Mouse (Mus musculus): ENCODE data around the gene Zfp553. TPM values are rescaled to one million over a fixed set of nuclear protein-coding genes. Genes with fewer than 3 reads are reported as not detected.

The Zfp553 gene
- polyA plus RNA-seq, 1 experiment from 2014 or later: 14.0 TPM

GRCm38 (mm10) chr7:127208553-127209438, 24.1 kb upstream of the Zfp553 start, which contains the start of gene Mylpf:
Gene Mylpf, plus strand, starts transcription at chr7:127208890.
- WGBS: under 1% methylated on average over 28 of the region's 44 CpGs
- no peaks in the 10 kb centered on the region for H3K27me3 ChIP-seq (replicated peaks; ENCODE audit: control insufficient read depth, insufficient read depth, low read length)
- DNase-seq (ENCODE audit: low spot score): peak; percentile 99

DNA sequence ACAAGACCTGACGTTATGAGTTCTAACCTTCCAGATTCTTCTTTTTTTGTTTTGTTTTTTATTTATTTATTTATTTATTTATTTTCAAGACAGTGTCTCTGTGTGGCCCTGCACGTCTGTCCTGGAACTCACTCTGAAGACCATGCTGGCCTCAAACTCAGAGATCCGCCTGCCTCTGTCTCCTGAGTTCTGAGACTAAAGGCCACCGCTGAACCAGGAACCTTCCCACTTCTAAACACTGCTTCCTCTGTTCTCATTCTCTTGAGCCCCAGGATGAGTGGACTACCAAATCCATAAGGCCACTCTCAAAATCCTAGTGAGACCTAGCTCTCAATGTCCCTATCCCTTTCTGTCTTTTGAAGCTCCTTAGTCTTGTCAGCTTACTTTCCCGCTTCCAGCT, 23.0 kb upstream of the Zfp553 start:
- H3K4me2 ChIP-seq (ENCODE audit: low read depth, low read length): peak overlapping the region; percentile 62
- peak overlapping the region; percentile 53; the same call in 1 of the 2 replicates for H3K9ac ChIP-seq (ENCODE audit: low read depth, low read length)
- H3K27me3 ChIP-seq (replicated peaks; ENCODE audit: control insufficient read depth, insufficient read depth, low read length): no peaks in the 10 kb centered on the region
- ATAC-seq (ENCODE audit: low read depth): no peak
- peak overlapping the region; percentile 90 for H3K4me3 ChIP-seq (ENCODE audit: low read depth, low read length)
- H3K4me1 ChIP-seq (ENCODE audit: control insufficient read depth, insufficient read depth, low read length): peaks cover 17% of the 10 kb centered on the region
- H3K36me3 ChIP-seq (ENCODE audit: control insufficient read depth, insufficient read depth, low read length): no peaks in the 10 kb centered on the region
- H3K9me3 ChIP-seq (ENCODE audit: control insufficient read depth, low read length): no peaks in the 10 kb centered on the region
- DNase-seq (ENCODE audit: low spot score): no peak
- 81% methylated on average over 5 of the region's 5 CpGs for WGBS
- peak overlapping the region; percentile 86 for H3K27ac ChIP-seq (replicated peaks; ENCODE audit: low read depth, low read length)

More at GRCm38 (mm10) chr7:127208553-127209438, 24.1 kb upstream of the Zfp553 start, which contains the start of gene Mylpf:
- Histone ChIP-seq H3K4me2 (ENCODE audit: low read depth, low read length) (peak within 1 kb of the TSS; percentile 85), H3K9ac (ENCODE audit: low read depth, low read length) (peak within 1 kb of the TSS; percentile 96), H3K4me1 (ENCODE audit: control insufficient read depth, insufficient read depth, low read length) (peaks cover 17% of the 10 kb centered on the region), H3K4me3 (ENCODE audit: low read depth, low read length) (peak within 1 kb of the TSS; percentile 90), H3K27ac (replicated peaks; ENCODE audit: low read depth, low read length) (peak within 1 kb of the TSS; percentile 86), H3K36me3 (ENCODE audit: control insufficient read depth, insufficient read depth, low read length) (peaks cover 3% of the 10 kb centered on the region; the same call in 1 of the 2 replicates), H3K9me3 (ENCODE audit: control insufficient read depth, low read length) (no peaks in the 10 kb centered on the region)
- peak; percentile 96 for ATAC-seq (ENCODE audit: low read depth)

DNA sequence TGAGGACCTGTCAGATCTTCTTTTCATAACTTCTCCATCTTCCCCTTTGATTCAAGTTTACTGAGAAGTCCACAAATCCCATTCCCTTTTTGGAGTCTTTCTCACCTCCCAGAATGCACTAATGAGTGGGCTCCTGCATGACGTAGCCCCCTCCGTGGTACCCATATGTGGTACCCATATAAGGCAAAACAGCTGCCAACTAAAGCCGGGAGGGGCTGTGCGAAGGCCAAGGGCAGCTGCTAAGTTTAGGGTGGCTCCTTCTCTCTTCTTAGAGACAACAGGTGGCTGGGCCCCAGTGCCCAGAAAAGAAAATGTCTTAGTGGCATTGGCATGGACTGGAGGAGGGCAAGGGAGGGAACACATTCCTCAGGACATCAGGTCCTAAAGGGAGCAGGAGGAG, 22.6 kb upstream of the Zfp553 start:
- H3K4me3 ChIP-seq (ENCODE audit: low read depth, low read length): no peak overlapping the region
- DNase-seq (ENCODE audit: low spot score): peak; percentile 72
- no peaks in the 10 kb centered on the region for H3K9me3 ChIP-seq (ENCODE audit: control insufficient read depth, low read length)
- 86% methylated on average over 4 of the region's 4 CpGs for WGBS
- H3K9ac ChIP-seq (ENCODE audit: low read depth, low read length): no peak overlapping the region
- peaks cover 17% of the 10 kb centered on the region for H3K4me1 ChIP-seq (ENCODE audit: control insufficient read depth, insufficient read depth, low read length)
- H3K27ac ChIP-seq (replicated peaks; ENCODE audit: low read depth, low read length): 0 out of 2 replicates have a peak overlapping the region, but pooled peaks have one; percentile 86
- no peaks in the 10 kb centered on the region for H3K27me3 ChIP-seq (replicated peaks; ENCODE audit: control insufficient read depth, insufficient read depth, low read length)
- no peak for ATAC-seq (ENCODE audit: low read depth)
- no peaks in the 10 kb centered on the region for H3K36me3 ChIP-seq (ENCODE audit: control insufficient read depth, insufficient read depth, low read length)
- H3K4me2 ChIP-seq (ENCODE audit: low read depth, low read length): no peak overlapping the region

DNA sequence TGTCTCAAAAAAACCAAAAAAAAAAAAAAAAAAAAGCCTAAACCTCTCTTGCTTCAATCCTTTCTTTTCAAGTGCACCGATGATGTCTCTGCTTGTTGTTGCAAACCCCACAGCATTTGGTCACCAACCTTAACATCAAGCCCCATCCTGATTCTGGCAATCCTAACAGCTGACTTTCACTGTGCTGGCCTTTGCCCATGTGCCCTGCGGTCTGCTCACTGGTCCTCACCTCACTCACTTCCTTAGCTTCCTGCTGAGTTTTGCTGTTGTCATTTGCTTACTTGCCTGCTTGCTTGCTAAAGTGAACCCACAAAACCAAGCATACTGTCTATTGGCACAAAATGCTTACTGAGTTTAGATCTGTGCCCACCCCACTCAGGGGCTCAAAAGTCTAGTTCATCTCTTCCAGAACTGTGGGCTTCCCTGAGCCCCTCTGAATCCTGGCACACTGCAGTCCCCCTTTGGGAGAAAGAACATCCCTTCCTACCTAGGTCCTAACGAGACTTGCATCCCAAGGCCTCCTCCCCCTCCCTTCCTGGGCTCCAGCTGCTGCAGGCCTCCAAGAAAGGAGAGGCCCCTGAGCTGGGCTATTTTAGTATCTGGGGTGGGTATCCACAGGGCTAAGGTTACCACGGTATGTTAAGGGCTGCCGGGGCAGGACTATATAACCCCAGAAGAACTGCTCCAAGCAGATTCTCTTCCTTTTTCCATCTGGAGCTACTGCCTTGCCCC, 21.7 kb upstream of the Zfp553 start:
- Histone ChIP-seq H3K36me3 (ENCODE audit: control insufficient read depth, insufficient read depth, low read length) (no peaks in the 10 kb centered on the region), H3K9me3 (ENCODE audit: control insufficient read depth, low read length) (no peaks in the 10 kb centered on the region), H3K9ac (ENCODE audit: low read depth, low read length) (no peak overlapping the region), H3K27ac (replicated peaks; ENCODE audit: low read depth, low read length) (no peak overlapping the region), H3K27me3 (replicated peaks; ENCODE audit: control insufficient read depth, insufficient read depth, low read length) (no peaks in the 10 kb centered on the region), H3K4me3 (ENCODE audit: low read depth, low read length) (no peak overlapping the region), H3K4me2 (ENCODE audit: low read depth, low read length) (no peak overlapping the region), H3K4me1 (ENCODE audit: control insufficient read depth, insufficient read depth, low read length) (peaks cover 14% of the 10 kb centered on the region)
- DNase-seq (ENCODE audit: low spot score): peak; percentile 54
- WGBS: 62% methylated on average over 5 of the region's 5 CpGs
- no peak for ATAC-seq (ENCODE audit: low read depth)

GRCm38 (mm10) chr7:127212432-127213250, 20.2 kb upstream of the Zfp553 start:
- Histone ChIP-seq H3K9me3 (ENCODE audit: control insufficient read depth, low read length) (no peaks in the 10 kb centered on the region), H3K9ac (ENCODE audit: low read depth, low read length) (peak overlapping the region; percentile 14; the same call in 1 of the 2 replicates), H3K4me3 (ENCODE audit: low read depth, low read length) (peak overlapping the region; percentile 11), H3K27ac (replicated peaks; ENCODE audit: low read depth, low read length) (0 out of 2 replicates have a peak overlapping the region, but pooled peaks have one; percentile 13), H3K4me1 (ENCODE audit: control insufficient read depth, insufficient read depth, low read length) (0 out of 2 replicates have a peak, but pooled peaks cover 4% of the 10 kb centered on the region), H3K4me2 (ENCODE audit: low read depth, low read length) (no peak overlapping the region), H3K36me3 (ENCODE audit: control insufficient read depth, insufficient read depth, low read length) (no peaks in the 10 kb centered on the region), H3K27me3 (replicated peaks; ENCODE audit: control insufficient read depth, insufficient read depth, low read length) (no peaks in the 10 kb centered on the region)
- ATAC-seq (ENCODE audit: low read depth) (no peak), DNase-seq (ENCODE audit: low spot score) (no peak)
- 81% methylated on average over 12 of the region's 12 CpGs for WGBS

GRCm38 (mm10) chr7:127213485-127213884, 19.4 kb upstream of the Zfp553 start:
- no peak for ATAC-seq (ENCODE audit: low read depth)
- WGBS: 48% methylated on average over 7 of the region's 7 CpGs
- H3K27me3 ChIP-seq (replicated peaks; ENCODE audit: control insufficient read depth, insufficient read depth, low read length): no peaks in the 10 kb centered on the region
- peak overlapping the region; percentile 11 for H3K4me3 ChIP-seq (ENCODE audit: low read depth, low read length)
- H3K9ac ChIP-seq (ENCODE audit: low read depth, low read length): no peak overlapping the region
- no peak overlapping the region for H3K27ac ChIP-seq (replicated peaks; ENCODE audit: low read depth, low read length)
- H3K36me3 ChIP-seq (ENCODE audit: control insufficient read depth, insufficient read depth, low read length): no peaks in the 10 kb centered on the region
- DNase-seq (ENCODE audit: low spot score): no peak
- 0 out of 2 replicates have a peak, but pooled peaks cover 4% of the 10 kb centered on the region for H3K4me1 ChIP-seq (ENCODE audit: control insufficient read depth, insufficient read depth, low read length)
- no peak overlapping the region; the same call in 1 of the 2 replicates for H3K4me2 ChIP-seq (ENCODE audit: low read depth, low read length)
- no peaks in the 10 kb centered on the region for H3K9me3 ChIP-seq (ENCODE audit: control insufficient read depth, low read length)

GRCm38 (mm10) chr7:127213930-127214329, 18.9 kb upstream of the Zfp553 start:
- H3K9me3 ChIP-seq (ENCODE audit: control insufficient read depth, low read length): no peaks in the 10 kb centered on the region
- H3K4me3 ChIP-seq (ENCODE audit: low read depth, low read length): 0 out of 2 replicates have a peak overlapping the region, but pooled peaks have one; percentile 32
- no peak overlapping the region for H3K27ac ChIP-seq (replicated peaks; ENCODE audit: low read depth, low read length)
- ATAC-seq (ENCODE audit: low read depth): no peak
- H3K4me1 ChIP-seq (ENCODE audit: control insufficient read depth, insufficient read depth, low read length): 0 out of 2 replicates have a peak, but pooled peaks cover 4% of the 10 kb centered on the region
- H3K27me3 ChIP-seq (replicated peaks; ENCODE audit: control insufficient read depth, insufficient read depth, low read length): no peaks in the 10 kb centered on the region
- H3K4me2 ChIP-seq (ENCODE audit: low read depth, low read length): peak overlapping the region; percentile 58
- no peak for DNase-seq (ENCODE audit: low spot score)
- 48% methylated on average over 12 of the region's 12 CpGs for WGBS
- H3K9ac ChIP-seq (ENCODE audit: low read depth, low read length): no peak overlapping the region
- H3K36me3 ChIP-seq (ENCODE audit: control insufficient read depth, insufficient read depth, low read length): no peaks in the 10 kb centered on the region

GRCm38 (mm10) chr7:127214521-127214920, 18.3 kb upstream of the Zfp553 start:
- Histone ChIP-seq H3K4me2 (ENCODE audit: low read depth, low read length) (peak overlapping the region; percentile 58), H3K27ac (replicated peaks; ENCODE audit: low read depth, low read length) (no peak overlapping the region), H3K36me3 (ENCODE audit: control insufficient read depth, insufficient read depth, low read length) (no peaks in the 10 kb centered on the region), H3K9ac (ENCODE audit: low read depth, low read length) (peak overlapping the region; percentile 51), H3K27me3 (replicated peaks; ENCODE audit: control insufficient read depth, insufficient read depth, low read length) (no peaks in the 10 kb centered on the region), H3K4me3 (ENCODE audit: low read depth, low read length) (peak overlapping the region; percentile 32), H3K4me1 (ENCODE audit: control insufficient read depth, insufficient read depth, low read length) (0 out of 2 replicates have a peak, but pooled peaks cover 2% of the 10 kb centered on the region), H3K9me3 (ENCODE audit: control insufficient read depth, low read length) (no peaks in the 10 kb centered on the region)
- 25% methylated on average over 14 of the region's 21 CpGs for WGBS
- peak; percentile 39 for DNase-seq (ENCODE audit: low spot score)
- no peak for ATAC-seq (ENCODE audit: low read depth)

All from embryonic facial prominence, embryonic 14.5 days (tissue).